Mouse (Mus musculus) embryonic facial prominence, embryonic 15.5 days (tissue): ENCODE measurements at regions not wholly inside any gene's neighbourhood (a gene's known extent, or its start where the extent isn't known, plus 50 kb on each side); places are given as distances from the start of the nearest gene placed in this dataset.

Experiments
- ATAC-seq: fragments of 200-750 bp; cut with Nextera tagmentation; 2 replicates; pipeline ENCODE4 v1.8.0; 2017; ENCODE audit warnings: low read depth, moderate TSS enrichment; ENCODE audit not compliant: insufficient number of reproducible peaks, low FRiP score, low TSS enrichment
- H3K27ac ChIP-seq: fragments of 300-500 bp; sonication (generic); replicated peaks from 2 replicates; pipeline ENCODE4 v1.5.1; 2015; ENCODE audit warnings: mild to moderate bottlenecking, inconsistent platforms
- H3K27me3 ChIP-seq: fragments of 300-500 bp; sonication (generic); 2 replicates; pipeline ENCODE4 v1.6.1; 2015; ENCODE audit warnings: inconsistent platforms
- H3K36me3 ChIP-seq: fragments of 300-500 bp; sonication (generic); 2 replicates; pipeline ENCODE4 v1.6.1; 2015; ENCODE audit warnings: mild to moderate bottlenecking, inconsistent platforms
- H3K4me1 ChIP-seq: fragments of 300-500 bp; sonication (generic); 2 replicates; pipeline ENCODE4 v1.6.1; 2015; ENCODE audit warnings: inconsistent platforms
- H3K4me2 ChIP-seq: fragments of 300-500 bp; sonication (generic); replicated peaks from 2 replicates; pipeline ENCODE4 v1.6.1; 2015; ENCODE audit warnings: mild to moderate bottlenecking, inconsistent platforms
- H3K4me3 ChIP-seq: fragments of 300-500 bp; sonication (generic); replicated peaks from 2 replicates; pipeline ENCODE4 v1.5.1; 2015; ENCODE audit warnings: mild to moderate bottlenecking, inconsistent platforms
- H3K9ac ChIP-seq: fragments of 300-500 bp; sonication (generic); 2 replicates; pipeline ENCODE4 v1.6.1; 2015; ENCODE audit warnings: inconsistent platforms
- H3K9me3 ChIP-seq: fragments of 300-500 bp; sonication (generic); replicated peaks from 2 replicates; pipeline ENCODE4 v1.6.1; 2016; ENCODE audit warnings: inconsistent platforms
- WGBS: fragments of 180-500 bp; shearing (Covaris S2); methylation state at CpG from one replicate; pipeline ENCODE4 v1.1.7; 2015; 5-methylcytosine and 5-hydroxymethylcytosine counted together

DNA sequence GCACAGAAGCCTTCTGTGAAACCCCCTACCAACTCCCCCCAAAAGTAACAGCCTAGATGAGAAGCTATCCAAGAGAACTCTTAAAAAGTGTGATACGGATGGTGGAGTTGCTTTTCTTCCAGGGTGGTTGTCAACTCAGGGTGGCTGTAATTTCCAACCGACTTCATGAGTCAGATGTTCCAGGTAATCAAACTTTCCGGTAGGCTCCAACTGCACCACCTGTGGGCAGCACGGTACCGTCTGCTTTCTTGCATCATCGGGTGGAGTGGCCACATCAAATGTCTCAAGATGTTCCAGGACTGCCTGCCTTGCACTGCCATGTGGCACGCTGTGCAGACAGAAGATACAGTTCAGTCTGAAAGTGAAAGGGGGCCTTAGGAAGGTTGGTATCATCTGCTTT, 455.5 kb upstream of the Zic4 start:
- H3K27ac ChIP-seq = no peak overlapping the region
- H3K9ac ChIP-seq = no peak overlapping the region
- no peaks in the 10 kb centered on the region for H3K27me3 ChIP-seq
- no peak for ATAC-seq
- WGBS = 90% methylated on average over 7 of the region's 7 CpGs
- H3K9me3 ChIP-seq = no peaks in the 10 kb centered on the region
- H3K36me3 ChIP-seq = no peaks in the 10 kb centered on the region
- no peaks in the 10 kb centered on the region for H3K4me1 ChIP-seq
- no peak overlapping the region for H3K4me2 ChIP-seq
- H3K4me3 ChIP-seq = no peak overlapping the region

DNA sequence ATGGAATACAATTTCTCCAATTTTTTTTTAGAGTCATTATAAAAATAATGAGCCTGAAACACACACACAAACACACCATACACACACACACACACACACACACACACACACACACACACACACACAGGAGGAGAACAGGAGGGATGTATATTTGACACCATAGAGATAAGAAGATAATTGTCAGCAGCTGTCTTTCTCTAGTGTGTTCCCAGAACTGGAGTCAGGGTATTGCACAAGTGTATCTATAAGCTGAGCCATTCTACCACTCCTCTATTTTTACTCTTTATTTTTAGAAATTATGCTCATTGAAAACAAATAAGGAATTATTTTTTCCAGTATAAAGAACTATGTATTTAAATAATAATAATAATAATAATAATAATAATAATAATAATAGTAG, 407.6 kb upstream of the Zic4 start:
- H3K27me3 ChIP-seq = no peaks in the 10 kb centered on the region
- H3K36me3 ChIP-seq = no peaks in the 10 kb centered on the region
- H3K27ac ChIP-seq = no peak overlapping the region
- H3K4me1 ChIP-seq = no peaks in the 10 kb centered on the region
- ATAC-seq = no peak
- H3K9ac ChIP-seq = no peak overlapping the region
- H3K4me3 ChIP-seq = no peak overlapping the region
- H3K4me2 ChIP-seq = no peak overlapping the region
- no peaks in the 10 kb centered on the region for H3K9me3 ChIP-seq

DNA sequence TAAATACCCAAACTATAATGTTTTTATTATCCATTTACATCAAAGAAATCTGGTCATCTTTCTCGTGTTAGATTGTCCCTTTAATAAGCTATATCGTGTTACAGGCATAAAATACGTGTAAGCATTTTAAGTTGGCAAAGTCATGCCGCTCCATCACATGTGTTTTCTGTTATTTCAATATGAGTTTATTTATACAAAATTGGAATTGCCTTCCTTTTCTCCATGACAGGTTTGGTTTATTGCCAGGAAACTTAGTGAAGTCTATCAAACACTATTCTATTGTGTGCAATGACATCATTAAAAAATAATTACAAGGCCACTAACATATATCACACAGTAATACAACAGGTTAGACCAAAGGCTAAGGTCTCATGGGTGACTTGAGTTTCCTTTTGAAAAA, 400.8 kb upstream of the Zic4 start:
- no peak overlapping the region for H3K9ac ChIP-seq
- WGBS = 23% methylated on average over 4 of the region's 4 CpGs
- no peak overlapping the region for H3K4me3 ChIP-seq
- no peaks in the 10 kb centered on the region for H3K27me3 ChIP-seq
- no peak overlapping the region for H3K27ac ChIP-seq
- ATAC-seq = no peak
- H3K4me1 ChIP-seq = no peaks in the 10 kb centered on the region
- H3K9me3 ChIP-seq = no peaks in the 10 kb centered on the region
- no peaks in the 10 kb centered on the region for H3K36me3 ChIP-seq
- no peak overlapping the region for H3K4me2 ChIP-seq

DNA sequence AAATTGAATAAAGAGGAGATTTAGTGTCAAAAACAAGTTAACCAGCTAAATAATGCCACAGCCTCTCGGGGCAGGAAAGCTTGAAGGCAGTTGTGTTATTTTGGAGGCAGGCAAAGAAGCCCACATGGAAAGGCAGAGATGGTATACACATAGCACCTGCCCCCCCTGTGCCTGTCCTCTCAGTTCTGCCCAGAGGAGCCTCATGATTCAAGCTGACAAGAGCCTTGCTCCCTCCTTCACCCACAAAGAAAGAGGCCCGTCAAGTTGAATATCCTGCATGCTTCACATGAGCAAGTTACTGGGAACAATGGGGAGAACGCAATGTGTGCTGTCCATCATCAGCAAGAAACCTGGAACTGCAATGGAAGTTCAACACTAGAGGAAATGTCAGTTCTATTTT, 398.2 kb upstream of the Zic4 start:
- ATAC-seq = no peak
- Histone ChIP-seq H3K4me2 (no peak overlapping the region), H3K27me3 (no peaks in the 10 kb centered on the region), H3K4me1 (no peaks in the 10 kb centered on the region), H3K36me3 (no peaks in the 10 kb centered on the region), H3K9ac (no peak overlapping the region), H3K9me3 (no peaks in the 10 kb centered on the region), H3K27ac (no peak overlapping the region), H3K4me3 (no peak overlapping the region)
- WGBS = 62% methylated on average over 3 of the region's 3 CpGs

DNA sequence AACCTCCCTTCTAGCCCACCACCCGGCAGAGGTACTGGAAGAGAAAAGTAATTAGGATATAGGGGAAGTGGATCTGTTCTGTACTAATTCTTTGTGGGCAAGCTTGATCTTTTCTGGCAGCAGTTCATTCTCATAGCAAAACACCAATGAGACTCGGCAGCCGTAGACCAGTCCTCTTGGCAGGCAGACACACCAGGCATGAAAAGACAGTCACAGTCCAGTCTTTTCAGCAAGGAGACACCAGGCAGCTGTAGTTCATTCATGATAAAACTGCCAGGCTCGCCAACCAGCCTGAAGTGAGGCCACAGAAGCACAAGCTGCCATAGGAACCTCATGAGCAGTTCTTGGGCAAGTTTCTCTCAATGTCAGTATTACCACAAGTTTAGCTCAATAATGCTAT, 383.5 kb upstream of the Zic4 start:
- no peaks in the 10 kb centered on the region for H3K4me1 ChIP-seq
- WGBS = 54% methylated on average over 4 of the region's 4 CpGs
- no peaks in the 10 kb centered on the region for H3K27me3 ChIP-seq
- no peak overlapping the region for H3K9ac ChIP-seq
- H3K4me2 ChIP-seq = no peak overlapping the region
- no peaks in the 10 kb centered on the region for H3K36me3 ChIP-seq
- H3K9me3 ChIP-seq = no peaks in the 10 kb centered on the region
- no peak overlapping the region for H3K27ac ChIP-seq
- H3K4me3 ChIP-seq = no peak overlapping the region
- no peak for ATAC-seq

DNA sequence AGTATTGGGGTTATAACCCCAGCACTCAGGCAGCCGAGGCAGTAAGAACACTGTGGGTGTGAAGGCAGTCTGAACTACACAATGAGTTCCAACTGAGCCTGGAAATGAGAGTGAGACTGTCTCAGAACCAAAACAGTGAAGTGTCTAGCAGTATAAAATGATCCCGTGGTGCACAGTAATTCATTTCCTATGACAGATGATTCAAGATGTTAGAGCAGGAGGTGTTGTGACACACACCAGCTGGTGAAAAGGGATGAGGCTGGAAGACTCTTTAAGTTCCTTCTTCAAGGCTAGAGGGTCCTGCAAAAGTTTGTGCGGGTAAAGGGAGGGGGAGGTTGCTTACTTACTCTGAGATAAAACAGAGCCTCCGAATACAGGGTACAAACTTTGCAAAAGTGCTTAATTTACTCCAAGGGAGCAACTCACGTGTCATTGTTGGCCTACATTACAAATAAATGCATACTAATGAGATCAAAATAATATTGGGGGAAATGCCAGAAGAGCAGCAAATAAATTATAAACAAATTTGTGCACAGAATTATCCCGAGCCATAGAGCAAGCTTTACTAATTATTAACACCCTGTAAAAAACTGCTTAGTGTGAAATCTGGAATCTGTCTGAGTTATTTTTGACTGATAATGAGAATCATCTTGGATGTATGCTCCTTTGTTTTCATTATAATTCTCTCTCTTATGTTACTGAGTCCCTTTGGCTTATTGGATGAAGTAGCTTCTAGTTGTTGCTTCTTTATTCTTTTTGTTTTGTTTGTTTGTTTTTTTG, 382.0 kb upstream of the Zic4 start:
- Histone ChIP-seq H3K36me3 (no peaks in the 10 kb centered on the region), H3K27ac (no peak overlapping the region), H3K4me3 (no peak overlapping the region), H3K4me1 (no peaks in the 10 kb centered on the region), H3K9ac (no peak overlapping the region), H3K9me3 (no peaks in the 10 kb centered on the region), H3K4me2 (no peak overlapping the region), H3K27me3 (no peaks in the 10 kb centered on the region)
- no peak for ATAC-seq
- 65% methylated on average over 6 of the region's 6 CpGs for WGBS

DNA sequence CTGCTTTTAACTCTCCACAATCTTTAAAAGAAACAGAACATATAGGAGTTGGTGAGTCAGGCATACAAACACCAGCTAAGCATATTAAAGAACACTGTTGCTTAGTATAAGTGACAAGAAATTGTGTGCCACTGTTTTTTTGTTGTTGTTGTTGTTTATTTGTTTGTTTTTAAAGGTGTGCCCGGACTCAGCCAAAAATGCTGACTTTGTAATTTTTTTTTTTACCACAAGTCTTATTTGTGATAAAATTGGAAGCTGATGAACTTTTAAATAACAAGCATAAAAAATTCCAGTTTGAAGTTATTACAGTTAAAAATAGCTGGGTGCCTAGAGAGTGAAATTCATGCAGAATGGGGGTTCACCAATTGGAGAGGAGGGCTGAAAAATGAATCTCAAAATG, 363.0 kb upstream of the Zic4 start:
- Histone ChIP-seq H3K36me3 (no peaks in the 10 kb centered on the region), H3K9me3 (no peaks in the 10 kb centered on the region), H3K27me3 (no peaks in the 10 kb centered on the region), H3K27ac (no peak overlapping the region), H3K9ac (no peak overlapping the region), H3K4me2 (no peak overlapping the region), H3K4me1 (no peaks in the 10 kb centered on the region), H3K4me3 (no peak overlapping the region)
- no peak for ATAC-seq
- WGBS = 69% methylated on average over 1 of the region's 1 CpGs

DNA sequence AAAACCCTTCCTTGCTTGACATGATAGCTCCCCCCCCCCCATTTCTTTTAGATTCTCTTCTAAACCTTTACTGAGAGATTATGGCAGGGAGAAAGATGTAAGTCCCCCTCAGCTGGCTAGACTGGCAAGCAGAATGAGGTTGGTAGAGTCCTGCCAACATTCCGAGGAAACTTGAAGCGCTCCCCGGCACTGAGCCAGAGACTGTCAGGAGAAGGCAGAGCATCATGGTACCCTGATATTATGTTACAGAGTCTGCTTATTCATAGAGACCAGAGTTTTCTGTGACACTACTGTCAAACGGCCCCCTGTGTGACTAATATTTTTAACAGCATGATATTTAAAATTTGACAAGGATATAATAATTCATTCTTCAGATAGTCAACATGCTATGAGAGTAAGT, 358.0 kb upstream of the Zic4 start:
- Histone ChIP-seq H3K4me1 (no peaks in the 10 kb centered on the region), H3K27ac (no peak overlapping the region), H3K9ac (no peak overlapping the region), H3K36me3 (no peaks in the 10 kb centered on the region), H3K9me3 (no peaks in the 10 kb centered on the region), H3K4me3 (no peak overlapping the region), H3K4me2 (0 out of 2 replicates have a peak overlapping the region, but pooled peaks have one; percentile 10), H3K27me3 (no peaks in the 10 kb centered on the region)
- peak; percentile 78; the same call in 1 of the 2 replicates for ATAC-seq
- WGBS = 30% methylated on average over 4 of the region's 4 CpGs

DNA sequence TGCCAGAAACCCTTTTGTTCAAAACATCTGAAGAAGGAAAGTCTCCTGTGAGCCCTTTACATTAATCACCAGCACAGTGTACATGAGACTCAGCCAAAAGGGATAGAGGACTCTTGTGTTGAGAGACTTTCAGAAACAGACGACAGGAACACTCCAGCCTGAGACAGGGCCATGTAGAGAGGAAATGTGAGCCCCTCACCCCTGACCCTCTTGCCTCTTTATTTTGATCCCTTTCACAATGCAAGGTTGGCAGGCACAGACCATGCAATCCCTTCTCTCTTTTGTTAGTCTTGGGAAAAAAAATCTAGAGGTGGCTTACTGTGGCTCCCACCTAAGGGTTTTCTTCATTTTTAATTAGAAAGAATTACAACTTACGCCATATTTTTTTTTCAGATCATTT, 321.7 kb upstream of the Zic4 start:
- Histone ChIP-seq H3K4me2 (no peak overlapping the region), H3K9me3 (no peaks in the 10 kb centered on the region), H3K27me3 (no peaks in the 10 kb centered on the region), H3K27ac (no peak overlapping the region), H3K36me3 (no peaks in the 10 kb centered on the region), H3K9ac (no peak overlapping the region), H3K4me1 (no peaks in the 10 kb centered on the region), H3K4me3 (no peak overlapping the region)
- 40% methylated on average over 2 of the region's 2 CpGs for WGBS
- no peak for ATAC-seq

DNA sequence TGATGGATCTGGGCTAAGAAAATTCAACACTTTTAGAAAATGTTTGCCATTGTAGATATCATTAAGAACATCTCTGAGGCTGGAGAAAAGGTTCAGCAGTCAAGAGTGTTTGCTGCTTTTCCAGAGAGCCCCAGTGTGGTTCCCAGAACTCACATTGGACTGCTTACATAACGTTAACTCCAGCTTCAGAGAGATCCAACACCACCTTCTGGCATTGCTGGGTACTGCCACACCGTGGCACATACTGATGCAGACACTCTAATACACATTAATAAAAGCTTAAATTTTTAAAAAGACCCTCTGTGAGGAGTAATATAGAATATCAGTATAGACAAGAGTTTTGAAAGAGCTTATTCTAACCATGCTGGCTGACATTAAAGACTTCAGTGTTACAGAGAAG, 313.6 kb upstream of the Zic4 start:
- no peak overlapping the region for H3K4me3 ChIP-seq
- H3K9me3 ChIP-seq = no peaks in the 10 kb centered on the region
- WGBS = 24% methylated on average over 2 of the region's 2 CpGs
- no peak overlapping the region for H3K4me2 ChIP-seq
- H3K9ac ChIP-seq = no peak overlapping the region
- no peaks in the 10 kb centered on the region for H3K4me1 ChIP-seq
- no peaks in the 10 kb centered on the region for H3K27me3 ChIP-seq
- no peaks in the 10 kb centered on the region for H3K36me3 ChIP-seq
- ATAC-seq = no peak
- no peak overlapping the region for H3K27ac ChIP-seq

DNA sequence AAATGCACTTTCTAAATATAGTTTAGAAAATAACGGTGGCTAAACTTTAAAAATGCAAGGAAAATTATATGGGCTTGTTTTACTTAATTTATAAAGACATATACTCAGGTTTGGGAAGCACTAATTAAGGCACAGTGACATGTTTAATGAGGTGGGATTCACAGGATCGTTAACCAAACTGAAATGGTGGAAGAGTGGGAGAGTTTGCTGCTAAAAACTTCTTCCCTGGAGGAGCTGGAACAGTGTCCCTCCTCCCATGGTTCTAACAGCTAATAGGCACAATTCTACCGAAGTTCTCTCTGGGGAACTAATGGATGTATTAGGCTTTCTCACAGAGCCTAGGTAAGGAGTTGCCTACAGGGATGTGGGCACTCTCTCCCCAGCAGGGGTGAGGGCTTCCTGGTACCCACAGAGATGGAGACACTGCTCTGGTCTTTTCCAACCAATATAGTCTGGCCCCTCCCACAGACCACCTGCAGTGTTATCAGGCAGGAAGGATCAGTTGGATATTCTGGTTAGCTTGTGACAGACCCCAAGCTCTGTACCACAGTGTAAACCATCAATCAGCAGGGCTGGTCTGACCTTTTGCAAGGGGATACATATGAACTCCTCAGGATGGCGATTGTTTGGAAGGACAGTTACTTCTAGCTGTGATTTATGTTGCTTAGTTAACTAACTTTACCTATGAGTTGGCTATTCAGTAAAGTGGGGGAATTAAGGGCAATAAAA, 309.0 kb upstream of the Zic4 start:
- Histone ChIP-seq H3K4me1 (no peaks in the 10 kb centered on the region), H3K4me2 (no peak overlapping the region), H3K27me3 (no peaks in the 10 kb centered on the region), H3K27ac (no peak overlapping the region), H3K36me3 (no peaks in the 10 kb centered on the region), H3K9ac (no peak overlapping the region), H3K9me3 (no peaks in the 10 kb centered on the region), H3K4me3 (no peak overlapping the region)
- ATAC-seq = no peak
- WGBS = 60% methylated on average over 4 of the region's 4 CpGs

DNA sequence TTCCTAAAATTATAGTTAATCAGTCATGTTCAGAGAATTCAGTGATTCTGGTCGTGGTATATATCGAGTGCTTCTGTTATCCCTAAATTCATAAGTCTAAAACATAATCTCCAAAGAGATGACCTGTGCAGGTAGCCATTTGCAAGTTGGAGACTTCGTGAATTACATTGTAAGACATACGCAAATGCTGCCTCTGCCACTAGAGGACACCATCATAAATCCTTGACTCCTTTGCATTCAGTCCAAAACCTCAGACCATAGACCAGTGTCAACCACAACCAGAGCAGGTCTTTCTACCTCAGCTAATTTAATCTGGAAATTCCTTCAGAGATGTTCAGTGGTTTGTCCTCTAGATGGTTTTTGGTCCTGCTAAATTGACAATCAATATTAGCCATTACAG, 302.8 kb upstream of the Zic4 start:
- Histone ChIP-seq H3K4me2 (no peak overlapping the region), H3K9me3 (no peaks in the 10 kb centered on the region), H3K36me3 (no peaks in the 10 kb centered on the region), H3K9ac (no peak overlapping the region), H3K4me3 (no peak overlapping the region), H3K27ac (no peak overlapping the region), H3K27me3 (no peaks in the 10 kb centered on the region), H3K4me1 (no peaks in the 10 kb centered on the region)
- 73% methylated on average over 4 of the region's 4 CpGs for WGBS
- ATAC-seq = no peak
